Mouse (Mus musculus) thymus, adult 2 months (tissue): Measurements from ENCODE around the gene Aldh4a1.

Experiments used
- CTCF ChIP-seq: fragments of 200-500 bp; IDR thresholded peaks from 2 replicates; pipeline ENCODE4 v1.5.1; 2012; ENCODE audit warnings: mild to moderate bottlenecking, control low read depth, low read length, moderate library complexity, borderline replicate concordance; ENCODE audit not compliant: control insufficient read depth, poor library complexity, insufficient read depth; ENCODE audit errors: extremely low read depth
- POLR2A ChIP-seq: fragments of 200-500 bp; IDR thresholded peaks from 2 replicates; pipeline ENCODE4 v1.6.1; 2012; ENCODE audit warnings: mild to moderate bottlenecking, low read length, control low read depth, moderate library complexity; ENCODE audit not compliant: control insufficient read depth, poor library complexity, insufficient read depth; ENCODE audit errors: extremely low read depth

DNA sequence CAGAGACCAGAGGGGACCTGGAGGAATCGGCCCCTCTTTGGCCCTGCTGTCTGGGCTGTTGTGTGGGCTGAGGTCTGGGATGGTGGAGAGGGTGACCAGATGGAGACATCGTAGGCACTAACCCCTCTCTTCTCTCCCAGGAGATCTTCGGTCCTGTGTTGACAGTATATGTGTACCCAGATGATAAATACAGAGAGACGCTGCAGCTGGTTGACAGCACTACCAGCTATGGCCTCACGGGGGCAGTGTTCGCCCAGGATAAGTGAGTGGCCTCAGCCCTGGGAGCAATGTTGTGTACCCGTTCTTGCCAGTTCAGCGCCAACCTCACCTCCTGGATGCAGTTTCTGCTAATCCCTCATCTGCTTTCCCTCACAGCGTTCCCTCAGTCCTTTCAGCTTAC, 21.3 kb downstream of the Aldh4a1 start:
- TF ChIP-seq CTCF (peak; percentile 80), POLR2A (no peak)
